ENCODE assay signal across 11 mouse cellular contexts in genomic region chrX:12837821-12838220, GRCm38 (mm10).
DNase-seq lines count a peak whose midpoint lies in the region; ATAC-seq and TF ChIP-seq lines count a peak whose summit lies in the region.
"Had no signal": no experiment of that assay in that cellular context is flagged by ENCODE, and none has a peak within 500 bp of the region (broad histone marks: within the 10 kb centered on the region; RNA-seq: fewer than 3 reads in every experiment).

No protein-coding gene starts in this region.

- no peak overlapping the region; the same call in 1 of the 2 replicates for H3K27ac ChIP-seq in cerebellum, adult 2 months (ENCODE audit: insufficient read depth, low read length)
- no peak overlapping the region for H3K27ac ChIP-seq in limb, embryonic 11.5 days (replicated peaks; ENCODE audit: low read depth, low read length)
- no peak overlapping the region for H3K27ac ChIP-seq in limb, embryonic 10.5 days
- H3K27ac ChIP-seq: limb, embryonic 12.5 days; midbrain, embryonic 15.5 days had no signal

- TF ChIP-seq CTCF in cerebellum, adult 2 months (IDR thresholded peaks at IDR 0.05; ENCODE audit: borderline replicate concordance, insufficient read depth, low read depth, low read length) = no peak

- no peaks in the 10 kb centered on the region for H3K27me3 ChIP-seq in cerebellum, adult 2 months (ENCODE audit: control insufficient read depth, insufficient read depth, low read length)
- no peaks in the 10 kb centered on the region for H3K27me3 ChIP-seq in limb, embryonic 11.5 days (ENCODE audit: control insufficient read depth, insufficient read depth, low read length)
- peaks cover 34% of the 10 kb centered on the region for H3K27me3 ChIP-seq in limb, embryonic 10.5 days (ENCODE audit: low read depth, poor library complexity, severe bottlenecking)
- H3K27me3 ChIP-seq: limb, embryonic 12.5 days; midbrain, embryonic 15.5 days had no signal

- TF ChIP-seq POLR2A in cerebellum, adult 2 months (IDR thresholded peaks at IDR 0.05; ENCODE audit: borderline replicate concordance, insufficient read depth, low read length) = no peak

- peak; percentile 25 to 57 for DNase-seq in cerebellum, adult 2 months
- DNase-seq in cerebellum, postnatal 4 days (ENCODE audit: low spot score in 2 of 2) = no peak
- peak; percentile 20 for DNase-seq in limb, embryonic 11.5 days (ENCODE audit: low spot score)
- DNase-seq in limb, embryonic 10.5 days (ENCODE audit: low spot score) = no peak
- DNase-seq in cerebellum, adult 9-10 months = peak; percentile 62
- peak; percentile 31 to 38 for DNase-seq in kidney, postnatal 36 days
- DNase-seq in gastrocnemius, adult 18-20 months (ENCODE audit: low spot score) = no peak

- no peaks in the 10 kb centered on the region for H3K9me3 ChIP-seq in limb, embryonic 11.5 days (ENCODE audit: control insufficient read depth, low read length)
- no peaks in the 10 kb centered on the region for H3K9me3 ChIP-seq in limb, embryonic 10.5 days (replicated peaks)
- H3K9me3 ChIP-seq: limb, embryonic 12.5 days; midbrain, embryonic 15.5 days had no signal

- no peak overlapping the region for H3K4me2 ChIP-seq in limb, embryonic 11.5 days (ENCODE audit: low read depth, severe bottlenecking)
- H3K4me2 ChIP-seq: limb, embryonic 12.5 days; midbrain, embryonic 15.5 days had no signal

- no peaks in the 10 kb centered on the region for H3K36me3 ChIP-seq in limb, embryonic 11.5 days (ENCODE audit: control insufficient read depth, insufficient read depth, low read length)
- H3K36me3 ChIP-seq in limb, embryonic 10.5 days = no peaks in the 10 kb centered on the region
- H3K36me3 ChIP-seq: limb, embryonic 12.5 days; midbrain, embryonic 15.5 days had no signal

- no peak overlapping the region for H3K9ac ChIP-seq in limb, embryonic 11.5 days (ENCODE audit: low read length)
- H3K9ac ChIP-seq: limb, embryonic 12.5 days; midbrain, embryonic 15.5 days had no signal

- no peak overlapping the region for H3K4me3 ChIP-seq in cerebellum, adult 2 months (replicated peaks; ENCODE audit: insufficient read depth, low read depth, low read length)
- H3K4me3 ChIP-seq in limb, embryonic 11.5 days (ENCODE audit: low read depth, low read length) = no peak overlapping the region
- H3K4me3 ChIP-seq in limb, embryonic 10.5 days = no peak overlapping the region
- H3K4me3 ChIP-seq: erythroblast, embryonic 14.5 days; limb, embryonic 12.5 days; midbrain, embryonic 15.5 days had no signal

- WGBS in cerebellum, adult 2 months = 0% methylated on average over 1 of the region's 1 CpGs
- 52% methylated on average over 1 of the region's 1 CpGs for WGBS in limb, embryonic 11.5 days
- 30% methylated on average over 1 of the region's 1 CpGs for WGBS in limb, embryonic 10.5 days

- peaks cover 17% of the 10 kb centered on the region for H3K4me1 ChIP-seq in cerebellum, adult 2 months (ENCODE audit: control insufficient read depth, insufficient read depth, low read length)
- no peaks in the 10 kb centered on the region for H3K4me1 ChIP-seq in limb, embryonic 11.5 days (ENCODE audit: control insufficient read depth, insufficient read depth, low read length)
- no peaks in the 10 kb centered on the region for H3K4me1 ChIP-seq in limb, embryonic 10.5 days
- H3K4me1 ChIP-seq: limb, embryonic 12.5 days; midbrain, embryonic 15.5 days had no signal

- ATAC-seq in limb, embryonic 11.5 days (ENCODE audit: insufficient number of reproducible peaks, low FRiP score, low TSS enrichment, low read depth) = no peak
- no peak for ATAC-seq in megakaryocyte, adult 5-6 weeks (ENCODE audit: poor library complexity, severe bottlenecking)
- ATAC-seq: midbrain, embryonic 15.5 days had no signal

Comparison
In these comparisons a context has a peak if more than half of its experiments do, and no peak if none do; other contexts are left out.
1. DNase-seq: peak in cerebellum, adult 2 months (2 of 2), limb, embryonic 11.5 days (single experiment), cerebellum, adult 9-10 months (single experiment) and kidney, postnatal 36 days (2 of 2); none in cerebellum, postnatal 4 days (0 of 2), limb, embryonic 10.5 days (single experiment) and gastrocnemius, adult 18-20 months (single experiment).